Mouse (Mus musculus): ENCODE measurements at regions not wholly inside any gene's neighbourhood (a gene's known extent, or its start where the extent isn't known, plus 50 kb on each side); places are given as distances from the start of the nearest gene placed in this dataset.

DNA sequence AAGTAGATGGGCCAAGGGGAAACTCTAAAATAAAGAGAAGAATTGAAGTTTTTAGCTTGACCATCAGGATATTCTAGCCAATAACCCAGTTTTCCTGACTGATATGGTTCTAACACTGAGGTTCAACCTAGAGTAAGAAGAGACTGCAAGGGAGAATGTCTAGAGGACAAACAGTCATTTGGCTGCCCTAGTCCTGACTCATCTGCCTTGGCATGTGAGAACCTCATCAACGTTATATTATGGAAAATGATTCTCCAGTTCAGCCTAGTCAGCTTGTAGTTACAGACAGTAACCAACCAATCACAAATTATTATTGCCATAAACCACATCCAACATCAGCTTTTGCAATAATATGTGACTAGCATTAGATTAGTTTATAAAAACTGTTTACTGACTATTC lies 254.2 kb downstream of the Papss1 start:
- Histone ChIP-seq H3K36me3 (ENCODE audit: control insufficient read depth, insufficient read depth, low read length) (no peaks in the 10 kb centered on the region), H3K9ac (replicated peaks; ENCODE audit: low read length) (no peak overlapping the region), H3K27ac (replicated peaks; ENCODE audit: low read depth, low read length) (no peak overlapping the region), H3K4me2 (ENCODE audit: low read length) (no peak overlapping the region), H3K4me1 (ENCODE audit: control insufficient read depth, insufficient read depth, low read length) (no peaks in the 10 kb centered on the region), H3K9me3 (ENCODE audit: control insufficient read depth, low read length) (no peaks in the 10 kb centered on the region), H3K4me3 (replicated peaks; ENCODE audit: low read depth, low read length) (no peak overlapping the region), H3K27me3 (ENCODE audit: control insufficient read depth, insufficient read depth, low read length) (no peaks in the 10 kb centered on the region)
- ATAC-seq (ENCODE audit: low FRiP score, low TSS enrichment) (no peak), DNase-seq (no peak)
- 86% methylated on average over 1 of the region's 1 CpGs for WGBS

- no peaks in the 10 kb centered on the region for H3K36me3 ChIP-seq (ENCODE audit: control insufficient read depth, insufficient read depth, low read length)
- no peak overlapping the region for H3K9ac ChIP-seq (replicated peaks; ENCODE audit: low read length)
- no peaks in the 10 kb centered on the region for H3K9me3 ChIP-seq (ENCODE audit: control insufficient read depth, low read length)
- H3K4me3 ChIP-seq (replicated peaks; ENCODE audit: low read depth, low read length) = no peak overlapping the region
- ATAC-seq (ENCODE audit: low FRiP score, low TSS enrichment) (no peak), DNase-seq (no peak)
- H3K4me2 ChIP-seq (ENCODE audit: low read length) = no peak overlapping the region
- whole genome bisulfite sequencing = 83% methylated on average over 2 of the region's 2 CpGs
- no peaks in the 10 kb centered on the region for H3K4me1 ChIP-seq (ENCODE audit: control insufficient read depth, insufficient read depth, low read length)
- no peaks in the 10 kb centered on the region for H3K27me3 ChIP-seq (ENCODE audit: control insufficient read depth, insufficient read depth, low read length)
- no peak overlapping the region for H3K27ac ChIP-seq (replicated peaks; ENCODE audit: low read depth, low read length)
Measured at GRCm38 (mm10) chr3:131857442-131857841, 227.7 kb upstream of the Dkk2 start.

- Histone ChIP-seq H3K27ac (replicated peaks; ENCODE audit: low read depth, low read length) (no peak overlapping the region), H3K27me3 (ENCODE audit: control insufficient read depth, insufficient read depth, low read length) (no peaks in the 10 kb centered on the region), H3K4me3 (replicated peaks; ENCODE audit: low read depth, low read length) (no peak overlapping the region), H3K36me3 (ENCODE audit: control insufficient read depth, insufficient read depth, low read length) (no peaks in the 10 kb centered on the region), H3K4me2 (ENCODE audit: low read length) (no peak overlapping the region), H3K9ac (replicated peaks; ENCODE audit: low read length) (no peak overlapping the region), H3K4me1 (ENCODE audit: control insufficient read depth, insufficient read depth, low read length) (no peaks in the 10 kb centered on the region), H3K9me3 (ENCODE audit: control insufficient read depth, low read length) (no peaks in the 10 kb centered on the region)
- 73% methylated on average over 12 of the region's 12 CpGs for WGBS
- no peak for ATAC-seq (ENCODE audit: low FRiP score, low TSS enrichment)
- DNase-seq = no peak
Measured at GRCm38 (mm10) chr3:131859083-131859482, 226.0 kb upstream of the Dkk2 start.

- Histone ChIP-seq H3K4me1 (ENCODE audit: control insufficient read depth, insufficient read depth, low read length) (no peaks in the 10 kb centered on the region), H3K36me3 (ENCODE audit: control insufficient read depth, insufficient read depth, low read length) (no peaks in the 10 kb centered on the region), H3K27ac (replicated peaks; ENCODE audit: low read depth, low read length) (no peak overlapping the region), H3K27me3 (ENCODE audit: control insufficient read depth, insufficient read depth, low read length) (no peaks in the 10 kb centered on the region), H3K4me2 (ENCODE audit: low read length) (no peak overlapping the region), H3K9me3 (ENCODE audit: control insufficient read depth, low read length) (no peaks in the 10 kb centered on the region), H3K9ac (replicated peaks; ENCODE audit: low read length) (no peak overlapping the region), H3K4me3 (replicated peaks; ENCODE audit: low read depth, low read length) (no peak overlapping the region)
- WGBS = 75% methylated on average over 5 of the region's 5 CpGs
- no peak for ATAC-seq (ENCODE audit: low FRiP score, low TSS enrichment)
- no peak for DNase-seq
Measured at GRCm38 (mm10) chr3:131865106-131865505, 220.0 kb upstream of the Dkk2 start.

DNA sequence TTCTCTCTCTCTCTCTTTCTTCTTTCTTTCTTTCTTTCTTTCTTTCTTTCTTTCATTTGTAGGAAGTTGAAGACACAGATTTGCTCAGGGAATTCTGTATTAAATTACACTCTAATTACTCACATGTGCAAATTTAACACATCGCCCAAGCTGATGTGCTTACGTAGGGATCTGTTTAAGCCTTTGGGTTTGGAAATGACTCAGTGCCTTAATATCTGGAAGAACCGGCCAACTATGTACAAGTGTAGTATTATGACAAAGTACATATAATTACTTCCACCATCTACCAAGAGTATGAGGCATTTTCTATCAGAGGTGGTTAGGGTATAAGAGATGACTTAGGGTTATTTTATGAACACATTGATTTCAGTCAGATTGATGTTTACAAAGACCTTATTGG lies 217.8 kb upstream of the Dkk2 start:
- Histone ChIP-seq H3K9me3 (ENCODE audit: control insufficient read depth, low read length) (no peaks in the 10 kb centered on the region), H3K27me3 (ENCODE audit: control insufficient read depth, insufficient read depth, low read length) (no peaks in the 10 kb centered on the region), H3K4me1 (ENCODE audit: control insufficient read depth, insufficient read depth, low read length) (no peaks in the 10 kb centered on the region), H3K4me2 (ENCODE audit: low read length) (no peak overlapping the region), H3K27ac (replicated peaks; ENCODE audit: low read depth, low read length) (no peak overlapping the region), H3K9ac (replicated peaks; ENCODE audit: low read length) (no peak overlapping the region), H3K36me3 (ENCODE audit: control insufficient read depth, insufficient read depth, low read length) (no peaks in the 10 kb centered on the region), H3K4me3 (replicated peaks; ENCODE audit: low read depth, low read length) (no peak overlapping the region)
- ATAC-seq (ENCODE audit: low FRiP score, low TSS enrichment) (no peak), DNase-seq (no peak)
- 97% methylated on average over 3 of the region's 3 CpGs for WGBS

DNA sequence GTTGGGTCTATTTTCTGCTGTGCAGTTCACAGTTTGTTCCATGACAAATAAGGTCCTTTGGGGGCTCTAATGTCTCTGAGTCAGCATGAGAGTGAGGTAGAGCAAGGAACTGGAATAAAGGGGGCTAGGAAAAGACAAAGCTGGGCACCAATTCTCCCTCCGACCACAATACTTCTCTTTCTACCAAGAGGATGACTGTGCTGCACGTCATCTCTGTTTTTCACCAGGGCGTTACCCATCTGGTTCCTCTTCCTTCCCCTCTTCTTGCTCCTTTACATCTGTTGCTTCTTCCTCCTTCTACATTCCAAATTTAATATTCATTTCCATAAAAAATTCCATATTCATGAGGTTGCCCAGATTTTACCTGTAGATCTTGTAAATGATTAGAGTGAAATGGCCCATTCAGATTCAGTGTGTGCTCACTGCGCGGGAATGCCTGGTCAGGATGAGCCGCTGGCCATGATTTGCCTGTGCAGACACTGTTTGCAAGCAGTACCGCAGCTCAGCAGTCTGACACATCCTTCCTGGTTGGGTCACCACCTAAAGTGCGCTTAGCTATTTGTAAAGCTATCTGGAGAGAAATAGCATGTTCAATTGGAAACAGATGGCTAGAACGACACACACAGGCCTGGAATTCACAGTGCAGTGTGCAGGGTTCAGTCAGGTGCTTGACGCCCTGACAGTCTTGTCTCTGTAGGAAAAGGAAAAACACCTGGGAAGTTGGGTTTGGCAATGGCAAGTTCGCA lies 216.7 kb upstream of the Dkk2 start:
- no peak overlapping the region for H3K4me2 ChIP-seq (ENCODE audit: low read length)
- DNase-seq (no peak), ATAC-seq (ENCODE audit: low FRiP score, low TSS enrichment) (no peak)
- H3K9me3 ChIP-seq (ENCODE audit: control insufficient read depth, low read length) = no peaks in the 10 kb centered on the region
- WGBS = 91% methylated on average over 11 of the region's 11 CpGs
- no peak overlapping the region for H3K4me3 ChIP-seq (replicated peaks; ENCODE audit: low read depth, low read length)
- no peaks in the 10 kb centered on the region for H3K4me1 ChIP-seq (ENCODE audit: control insufficient read depth, insufficient read depth, low read length)
- no peaks in the 10 kb centered on the region for H3K27me3 ChIP-seq (ENCODE audit: control insufficient read depth, insufficient read depth, low read length)
- no peak overlapping the region for H3K9ac ChIP-seq (replicated peaks; ENCODE audit: low read length)
- no peak overlapping the region for H3K27ac ChIP-seq (replicated peaks; ENCODE audit: low read depth, low read length)
- no peaks in the 10 kb centered on the region for H3K36me3 ChIP-seq (ENCODE audit: control insufficient read depth, insufficient read depth, low read length)

DNA sequence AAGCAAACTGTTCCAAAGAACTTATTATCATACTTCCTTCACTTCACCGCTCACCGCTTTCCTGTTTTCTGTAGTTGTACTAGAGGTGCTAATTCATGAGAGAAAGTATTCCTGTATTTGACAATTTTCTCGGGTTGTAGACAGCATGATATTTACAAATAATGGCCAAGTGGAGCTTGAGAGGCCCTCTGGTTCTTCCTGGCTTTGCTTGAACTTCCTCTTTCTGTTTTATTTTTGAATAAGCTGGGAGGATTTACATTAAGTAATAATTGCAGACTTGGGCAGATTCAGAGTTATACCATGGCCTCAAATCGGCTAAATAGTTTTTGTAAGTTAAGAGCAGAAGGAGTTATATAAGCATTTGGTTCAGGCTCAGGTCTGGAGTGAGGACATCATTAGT lies 215.8 kb upstream of the Dkk2 start:
- WGBS = 93% methylated on average over 4 of the region's 4 CpGs
- H3K27me3 ChIP-seq (ENCODE audit: control insufficient read depth, insufficient read depth, low read length) = no peaks in the 10 kb centered on the region
- ATAC-seq (ENCODE audit: low FRiP score, low TSS enrichment) (no peak), DNase-seq (no peak)
- H3K4me3 ChIP-seq (replicated peaks; ENCODE audit: low read depth, low read length) = no peak overlapping the region
- no peaks in the 10 kb centered on the region for H3K36me3 ChIP-seq (ENCODE audit: control insufficient read depth, insufficient read depth, low read length)
- no peak overlapping the region for H3K9ac ChIP-seq (replicated peaks; ENCODE audit: low read length)
- H3K27ac ChIP-seq (replicated peaks; ENCODE audit: low read depth, low read length) = no peak overlapping the region
- no peak overlapping the region for H3K4me2 ChIP-seq (ENCODE audit: low read length)
- H3K4me1 ChIP-seq (ENCODE audit: control insufficient read depth, insufficient read depth, low read length) = no peaks in the 10 kb centered on the region
- no peaks in the 10 kb centered on the region for H3K9me3 ChIP-seq (ENCODE audit: control insufficient read depth, low read length)

GRCm38 (mm10) chr3:131882667-131883066 lies 202.4 kb upstream of the Dkk2 start:
- Histone ChIP-seq H3K27me3 (ENCODE audit: control insufficient read depth, insufficient read depth, low read length) (no peaks in the 10 kb centered on the region), H3K4me2 (ENCODE audit: low read length) (no peak overlapping the region), H3K9me3 (ENCODE audit: control insufficient read depth, low read length) (no peaks in the 10 kb centered on the region), H3K9ac (replicated peaks; ENCODE audit: low read length) (no peak overlapping the region), H3K4me1 (ENCODE audit: control insufficient read depth, insufficient read depth, low read length) (no peaks in the 10 kb centered on the region), H3K4me3 (replicated peaks; ENCODE audit: low read depth, low read length) (no peak overlapping the region), H3K36me3 (ENCODE audit: control insufficient read depth, insufficient read depth, low read length) (no peaks in the 10 kb centered on the region), H3K27ac (replicated peaks; ENCODE audit: low read depth, low read length) (no peak overlapping the region)
- ATAC-seq (ENCODE audit: low FRiP score, low TSS enrichment) (no peak), DNase-seq (no peak)

DNA sequence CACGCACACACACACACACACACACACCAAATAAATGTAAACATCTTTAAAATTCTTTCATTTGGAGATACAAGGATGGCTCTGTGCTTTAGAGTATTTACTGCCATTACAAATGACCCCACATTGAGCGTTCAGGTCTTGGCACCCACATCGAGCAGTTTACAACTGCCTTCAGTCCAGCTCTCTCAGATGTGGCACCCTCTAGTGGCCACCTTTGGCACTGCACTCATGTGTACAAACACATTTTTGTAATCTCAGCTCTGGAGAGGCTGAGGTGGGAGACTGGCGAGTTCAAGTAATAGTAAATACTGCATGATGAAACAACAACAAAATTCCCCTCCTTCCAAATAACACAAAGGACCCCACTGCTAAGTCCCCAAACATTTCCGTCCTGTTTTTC lies 198.6 kb upstream of the Dkk2 start:
- no peaks in the 10 kb centered on the region for H3K4me1 ChIP-seq (ENCODE audit: control insufficient read depth, insufficient read depth, low read length)
- no peaks in the 10 kb centered on the region for H3K9me3 ChIP-seq (ENCODE audit: control insufficient read depth, low read length)
- H3K36me3 ChIP-seq (ENCODE audit: control insufficient read depth, insufficient read depth, low read length) = no peaks in the 10 kb centered on the region
- H3K27me3 ChIP-seq (ENCODE audit: control insufficient read depth, insufficient read depth, low read length) = no peaks in the 10 kb centered on the region
- H3K27ac ChIP-seq (replicated peaks; ENCODE audit: low read depth, low read length) = no peak overlapping the region
- ATAC-seq (ENCODE audit: low FRiP score, low TSS enrichment) (no peak), DNase-seq (peak; percentile 12)
- H3K4me3 ChIP-seq (replicated peaks; ENCODE audit: low read depth, low read length) = no peak overlapping the region
- WGBS = 91% methylated on average over 5 of the region's 5 CpGs
- no peak overlapping the region for H3K9ac ChIP-seq (replicated peaks; ENCODE audit: low read length)
- no peak overlapping the region for H3K4me2 ChIP-seq (ENCODE audit: low read length)

All from midbrain, embryonic 14.5 days (tissue).